Mouse (Mus musculus): ENCODE data around the gene Kat7.

DNA sequence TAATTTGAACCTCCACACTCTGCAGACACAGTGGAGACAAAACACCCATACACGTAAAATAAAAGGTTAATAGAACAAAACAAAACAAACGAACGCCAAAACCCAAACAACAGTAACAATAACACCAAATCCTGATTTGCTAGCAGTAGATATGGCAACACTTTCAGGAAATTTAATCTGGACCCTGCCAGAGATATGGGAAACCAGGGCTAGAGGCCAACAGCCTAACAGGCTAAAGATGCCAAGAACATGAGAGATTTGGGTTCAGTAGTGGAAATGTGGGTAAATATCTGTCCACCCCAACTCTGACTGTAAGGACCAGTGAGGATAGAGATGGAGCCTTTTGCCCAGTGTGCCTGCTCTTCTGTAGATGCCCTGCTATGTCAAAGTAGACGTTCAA, 52.1 kb downstream of the Kat7 start:
- no peak for TF ChIP-seq CTCF (IDR thresholded peaks at IDR 0.05; ENCODE audit: low read depth)
- TF ChIP-seq EP300 (optimal IDR thresholded peaks at IDR 0.05) = no peak

All from stomach, postnatal 0 days (tissue).